Mouse (Mus musculus) 3134 (cell line): ENCODE data around the gene Lpp.

Experiments
- DNase-seq: peaks from one replicate; pipeline ENCODE4 v3.0.0-alpha.2; 2011; ENCODE audit warnings: low spot score; ENCODE audit not compliant: insufficient read length; ENCODE audit errors: extremely low read depth

The Lpp gene

GRCm38 (mm10) chr16:24834536-24834935 is 441.2 kb downstream of the Lpp start:
- DNase-seq, result no peak

- no peak for DNase-seq
Measured at GRCm38 (mm10) chr16:24836550-24836949, 443.2 kb downstream of the Lpp start.

GRCm38 (mm10) chr16:24839018-24839417 is 445.7 kb downstream of the Lpp start:
- DNase-seq, result no peak

- DNase-seq, result no peak
Measured at GRCm38 (mm10) chr16:24840073-24840472, 446.8 kb downstream of the Lpp start.

DNA sequence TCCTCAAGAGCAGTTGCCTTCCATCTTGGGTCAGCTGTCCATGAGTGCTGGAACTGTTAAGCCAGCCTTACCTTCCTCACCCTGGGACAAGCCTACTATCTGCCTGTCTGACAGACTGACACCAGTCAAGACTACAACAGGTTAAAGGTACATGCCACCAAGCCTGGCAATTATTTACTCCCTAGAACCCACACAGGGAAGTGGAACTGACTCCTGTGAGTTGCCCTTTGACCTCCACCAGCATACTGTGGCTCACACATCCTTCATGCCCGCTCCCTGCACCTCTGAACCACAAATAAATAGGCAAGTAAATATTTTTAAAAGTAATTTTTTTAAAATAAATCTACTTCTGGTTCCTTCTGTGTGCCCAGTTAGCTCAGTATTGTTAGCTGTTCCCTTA is 452.8 kb downstream of the Lpp start:
- no peak for DNase-seq

- DNase-seq, result no peak
Measured at GRCm38 (mm10) chr16:24859509-24860140, 466.3 kb downstream of the Lpp start.

- no peak for DNase-seq
Measured at GRCm38 (mm10) chr16:24860445-24860844, 467.1 kb downstream of the Lpp start.

GRCm38 (mm10) chr16:24861374-24861773 is 468.1 kb downstream of the Lpp start:
- DNase-seq, result no peak

DNA sequence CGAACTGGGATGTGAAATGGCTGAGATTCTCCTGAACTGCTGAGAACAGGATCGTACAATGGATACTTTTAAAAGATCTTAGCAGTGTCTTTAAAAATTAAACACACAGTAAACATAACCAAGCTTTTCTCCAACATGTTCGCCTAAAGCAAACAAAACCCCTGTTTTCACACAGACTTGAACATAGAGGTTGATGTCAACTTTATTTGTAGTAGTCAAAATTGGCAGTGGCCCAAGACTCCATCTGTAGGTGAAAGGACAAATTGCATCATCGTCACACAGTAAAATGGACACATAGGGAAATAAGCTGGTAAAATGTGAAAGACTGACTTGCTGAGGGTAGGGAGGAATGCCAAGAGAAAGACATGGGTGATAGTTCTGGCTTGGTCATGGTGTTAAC is 480.9 kb downstream of the Lpp start:
- no peak for DNase-seq

DNA sequence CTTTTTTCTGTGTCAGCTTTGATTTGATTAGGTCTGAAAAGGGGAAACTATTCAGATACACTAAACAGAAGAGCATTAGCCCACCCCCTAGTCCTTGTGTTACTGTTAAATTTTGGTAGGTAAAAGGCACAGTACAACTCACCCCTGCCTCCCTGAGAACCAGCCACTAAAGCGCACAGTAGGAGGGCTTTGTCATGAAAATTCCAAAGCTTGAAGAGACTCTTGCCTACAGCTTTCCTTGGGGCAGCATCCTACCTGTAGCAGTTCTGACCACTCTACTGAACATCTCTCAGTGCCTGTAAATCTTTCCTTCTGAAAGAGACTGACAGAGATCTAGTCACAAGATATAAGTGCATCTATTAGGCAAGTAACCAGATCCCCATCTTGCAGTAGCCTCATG is 482.4 kb downstream of the Lpp start:
- DNase-seq, result no peak

GRCm38 (mm10) chr16:24878977-24879376 is 485.7 kb downstream of the Lpp start:
- DNase-seq, result no peak

- no peak for DNase-seq
Measured at GRCm38 (mm10) chr16:24880698-24881097, 487.4 kb downstream of the Lpp start.

DNA sequence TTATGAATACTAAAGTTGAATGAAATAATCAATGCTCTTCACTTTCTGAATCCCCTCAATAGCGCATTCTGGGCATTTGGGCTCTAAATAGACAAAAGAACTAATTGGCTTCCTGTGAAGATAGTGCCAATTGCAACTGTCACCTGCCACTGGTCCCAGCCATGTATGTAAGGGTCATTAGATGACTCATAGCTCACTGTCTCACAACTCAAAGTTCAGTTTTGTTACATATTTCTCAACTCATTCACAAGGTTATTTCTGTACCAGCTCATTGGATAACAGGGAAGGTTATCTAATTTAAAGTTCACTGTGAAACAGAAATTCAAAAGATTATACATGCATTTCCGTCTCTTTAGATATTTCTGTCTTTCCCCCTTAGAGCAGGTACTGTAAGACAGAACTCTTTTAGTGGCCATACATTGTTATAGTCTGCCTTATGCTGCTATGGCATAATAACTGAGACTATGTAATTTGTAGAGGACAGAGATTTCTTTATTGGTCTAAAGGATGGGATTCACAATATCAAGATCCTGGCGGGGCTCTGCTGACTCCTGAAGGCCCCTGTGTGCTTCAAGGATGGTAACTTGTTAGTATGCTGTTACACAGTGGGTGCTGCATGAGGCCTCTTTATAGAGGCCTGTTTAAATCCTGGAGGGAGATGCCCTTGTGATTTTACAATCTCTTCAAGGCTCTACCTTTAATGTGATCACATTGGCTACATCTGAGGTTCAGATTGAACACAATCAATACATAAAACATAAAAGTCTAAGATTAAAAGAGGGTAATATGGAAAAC is 488.9 kb downstream of the Lpp start:
- DNase-seq, result no peak

DNA sequence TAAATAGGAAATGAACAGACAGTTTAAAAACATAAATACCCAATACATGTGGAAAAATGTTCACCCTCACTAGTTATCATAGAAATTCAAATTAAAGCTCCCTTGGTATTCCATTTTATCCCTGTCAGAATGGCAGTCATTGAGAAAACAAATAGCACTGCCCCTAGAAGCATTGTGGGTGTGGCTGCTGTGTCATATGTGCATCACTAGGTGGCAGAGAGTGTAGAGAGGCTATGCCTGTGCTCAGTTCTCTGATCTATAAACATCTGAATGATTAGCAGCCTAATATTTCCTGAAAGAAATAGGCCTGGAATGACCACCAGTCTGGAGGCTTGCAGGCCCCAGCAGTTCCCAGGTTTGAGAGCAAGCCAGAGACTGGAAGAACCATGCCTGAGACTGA is 490.7 kb downstream of the Lpp start:
- DNase-seq, result no peak

DNA sequence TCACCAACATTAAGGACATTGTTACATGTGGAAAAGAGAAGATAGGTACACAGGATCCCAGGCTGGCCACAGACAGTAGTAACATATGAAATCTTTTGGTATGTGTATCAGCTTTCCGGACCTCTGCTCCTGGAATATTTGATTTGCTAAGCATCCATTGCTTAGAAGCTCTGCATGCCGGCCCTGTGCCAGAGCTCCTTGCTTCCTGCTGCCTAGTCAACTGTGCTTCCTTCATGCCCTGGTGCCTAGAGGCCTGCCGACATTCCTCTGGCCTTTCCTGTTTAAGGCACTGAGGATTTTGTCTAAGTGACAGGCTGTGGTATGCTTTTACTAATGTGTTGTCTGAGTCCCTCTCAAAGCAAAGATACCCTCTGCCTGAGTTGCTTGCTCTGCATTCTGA is 493.0 kb downstream of the Lpp start:
- no peak for DNase-seq

- no peak for DNase-seq
Measured at GRCm38 (mm10) chr16:24886943-24887342, 493.6 kb downstream of the Lpp start.

GRCm38 (mm10) chr16:24891453-24891852 is 498.1 kb downstream of the Lpp start:
- no peak for DNase-seq

GRCm38 (mm10) chr16:24895160-24895559 is 501.9 kb downstream of the Lpp start:
- no peak for DNase-seq

DNA sequence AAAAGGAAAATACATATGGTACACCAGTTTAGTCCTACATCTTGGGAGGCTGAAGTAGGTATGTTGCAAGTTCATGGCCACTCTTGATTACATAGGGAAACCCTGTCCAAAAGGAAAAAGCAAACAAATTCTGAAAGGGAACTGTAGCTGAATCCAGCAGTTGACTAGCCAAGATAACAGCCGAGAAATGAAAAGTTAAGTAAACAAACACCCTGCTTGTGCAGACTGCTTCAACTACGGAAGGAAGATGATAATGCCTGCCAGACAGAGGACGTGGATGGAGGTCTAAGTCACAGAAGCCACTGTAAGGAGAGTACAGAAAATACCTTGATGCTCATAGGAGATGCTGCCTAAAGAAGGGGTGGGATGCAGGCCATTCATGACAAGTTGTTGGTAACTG is 504.3 kb downstream of the Lpp start:
- DNase-seq, result no peak

- DNase-seq, result no peak
Measured at GRCm38 (mm10) chr16:24900241-24900796, 507.0 kb downstream of the Lpp start.

- DNase-seq, result no peak
Measured at GRCm38 (mm10) chr16:24901139-24901859, 508.0 kb downstream of the Lpp start.
